Mouse (Mus musculus) brown adipose tissue, adult 24 weeks (tissue): ENCODE data around the gene Rorb. TPM values are rescaled to one million over a fixed set of nuclear protein-coding genes. Genes with fewer than 3 reads are reported as not detected.

Experiments used
- H3K27ac ChIP-seq: fragments of 200-500 bp; replicated peaks from 2 replicates; pipeline ENCODE4 v1.5.1; 2012; ENCODE audit warnings: low read depth, mild to moderate bottlenecking, low read length
- H3K4me1 ChIP-seq: fragments of 200-500 bp; 2 replicates; pipeline ENCODE4 v1.6.1; 2012; ENCODE audit warnings: low read length, mixed read lengths; ENCODE audit not compliant: control insufficient read depth, insufficient read depth, insufficient read length
- H3K4me3 ChIP-seq: fragments of 200-500 bp; 2 replicates; pipeline ENCODE4 v1.5.1; 2012; ENCODE audit warnings: low read depth, mild to moderate bottlenecking, low read length, moderate library complexity; ENCODE audit not compliant: insufficient read depth
- polyA plus RNA-seq: library from polyadenylated mRNA; stranded (reverse); fragments of >200 nt; gene quantifications from 2 replicates; pipeline ENCODE4 v1.2.4, GENCODE M21; 2012; ENCODE audit not compliant: missing spikeins, insufficient read depth, insufficient read length

Gene Rorb
- 0.83 and 1.0 TPM in 2 replicates for polyA plus RNA-seq

- no peak within 1 kb of the TSS for H3K27ac ChIP-seq
- peak within 1 kb of the TSS; percentile 51 for H3K4me3 ChIP-seq
- no peaks in the 10 kb centered on the region for H3K4me1 ChIP-seq
Observed at GRCm38 (mm10) chr19:19110793-19111427, at the start of gene Rorb. Gene Rorb (minus strand): TSS chr19:19111196.

DNA sequence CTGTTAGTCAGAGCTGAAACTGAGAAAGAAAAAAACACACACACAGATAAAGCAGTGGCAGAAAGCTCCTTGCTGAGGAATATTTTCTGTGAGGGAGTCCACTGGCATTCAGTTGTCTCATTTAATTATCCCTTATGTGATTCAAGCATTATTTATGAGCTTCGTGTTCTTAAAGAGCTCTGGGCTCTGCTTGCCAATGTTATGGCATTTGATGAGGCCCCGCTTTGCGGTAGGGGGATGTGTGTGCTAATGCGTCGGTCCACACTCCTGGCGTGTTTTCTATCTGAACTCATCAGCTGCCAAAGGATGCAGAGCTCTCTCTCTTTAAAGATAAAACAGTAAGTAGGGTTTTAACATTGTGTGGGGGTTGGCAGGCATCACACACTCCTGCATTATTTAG lies 37.9 kb upstream of the Rorb start:
- H3K4me1 ChIP-seq = no peaks in the 10 kb centered on the region
- no peak overlapping the region for H3K4me3 ChIP-seq
- no peak overlapping the region for H3K27ac ChIP-seq

DNA sequence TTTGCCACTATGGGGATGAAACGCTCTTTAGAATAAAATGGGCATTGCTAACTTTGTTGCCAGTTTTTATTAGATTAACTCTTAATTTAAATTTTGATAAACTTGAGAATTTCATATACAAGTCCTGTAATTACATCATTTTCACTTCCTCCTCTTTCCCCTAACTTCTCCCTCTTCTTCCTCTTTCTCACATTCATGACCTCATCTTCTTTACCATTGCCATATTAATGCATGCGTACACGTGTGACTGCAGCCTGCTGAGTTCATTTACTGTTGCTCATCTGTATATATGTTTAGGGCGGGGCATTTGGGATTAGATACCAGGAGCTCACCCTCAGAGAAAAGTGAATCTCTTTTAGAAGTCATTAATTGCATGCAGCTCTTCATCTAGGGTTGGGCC lies 33.5 kb upstream of the Rorb start:
- Histone ChIP-seq H3K4me1 (no peaks in the 10 kb centered on the region), H3K4me3 (no peak overlapping the region), H3K27ac (no peak overlapping the region)

- no peak overlapping the region for H3K27ac ChIP-seq
- no peak overlapping the region for H3K4me3 ChIP-seq
- H3K4me1 ChIP-seq = no peaks in the 10 kb centered on the region
Observed at GRCm38 (mm10) chr19:19136856-19137255, 25.9 kb upstream of the Rorb start.

GRCm38 (mm10) chr19:19135838-19136237 lies 24.8 kb upstream of the Rorb start:
- Histone ChIP-seq H3K4me3 (no peak overlapping the region), H3K4me1 (no peaks in the 10 kb centered on the region), H3K27ac (no peak overlapping the region)

GRCm38 (mm10) chr19:19122324-19122723 lies 11.3 kb upstream of the Rorb start:
- no peaks in the 10 kb centered on the region for H3K4me1 ChIP-seq
- H3K27ac ChIP-seq = no peak overlapping the region
- H3K4me3 ChIP-seq = no peak overlapping the region

- Histone ChIP-seq H3K4me1 (no peaks in the 10 kb centered on the region), H3K4me3 (no peak overlapping the region), H3K27ac (no peak overlapping the region)
Observed at GRCm38 (mm10) chr19:19112180-19112579, 1.2 kb upstream of the Rorb start.

DNA sequence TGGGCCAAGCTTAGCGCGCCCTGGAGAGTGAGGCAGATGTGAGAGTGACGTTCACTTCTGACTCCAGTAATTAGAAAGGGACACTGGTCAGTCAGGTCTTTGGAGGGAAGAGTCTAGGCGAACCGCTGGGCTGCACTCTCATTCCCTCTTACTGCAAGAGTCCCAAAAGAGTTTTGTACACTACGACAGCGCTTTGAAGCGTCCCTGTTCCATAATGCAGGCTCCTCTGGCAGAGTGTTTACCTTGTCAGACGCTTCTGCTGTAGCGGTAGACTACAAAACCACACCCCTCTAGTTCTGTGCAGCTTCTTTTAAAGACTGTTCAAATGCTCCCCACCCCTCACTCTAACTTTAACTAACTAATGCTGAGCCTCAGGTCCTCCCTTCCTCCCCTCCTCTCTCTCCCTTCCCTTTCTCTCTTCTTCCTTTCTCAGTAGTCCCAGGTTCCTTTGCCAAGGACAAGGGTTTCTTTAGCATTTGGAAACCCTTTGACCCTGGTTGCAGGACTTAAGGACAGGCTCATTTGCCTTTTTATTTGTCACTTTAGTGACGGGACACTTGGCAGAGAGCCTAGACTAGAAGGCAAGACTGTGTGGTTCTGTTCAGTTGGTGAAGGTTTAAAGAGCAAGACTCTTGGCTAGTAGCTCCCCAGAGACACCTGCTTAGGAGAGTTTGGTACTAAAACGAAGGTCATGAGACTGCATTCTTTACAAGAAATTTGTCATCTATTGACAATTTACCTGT lies 603 bp upstream of the Rorb start:
- Histone ChIP-seq H3K4me3 (peak overlapping the region; percentile 49), H3K27ac (no peak overlapping the region), H3K4me1 (no peaks in the 10 kb centered on the region)

DNA sequence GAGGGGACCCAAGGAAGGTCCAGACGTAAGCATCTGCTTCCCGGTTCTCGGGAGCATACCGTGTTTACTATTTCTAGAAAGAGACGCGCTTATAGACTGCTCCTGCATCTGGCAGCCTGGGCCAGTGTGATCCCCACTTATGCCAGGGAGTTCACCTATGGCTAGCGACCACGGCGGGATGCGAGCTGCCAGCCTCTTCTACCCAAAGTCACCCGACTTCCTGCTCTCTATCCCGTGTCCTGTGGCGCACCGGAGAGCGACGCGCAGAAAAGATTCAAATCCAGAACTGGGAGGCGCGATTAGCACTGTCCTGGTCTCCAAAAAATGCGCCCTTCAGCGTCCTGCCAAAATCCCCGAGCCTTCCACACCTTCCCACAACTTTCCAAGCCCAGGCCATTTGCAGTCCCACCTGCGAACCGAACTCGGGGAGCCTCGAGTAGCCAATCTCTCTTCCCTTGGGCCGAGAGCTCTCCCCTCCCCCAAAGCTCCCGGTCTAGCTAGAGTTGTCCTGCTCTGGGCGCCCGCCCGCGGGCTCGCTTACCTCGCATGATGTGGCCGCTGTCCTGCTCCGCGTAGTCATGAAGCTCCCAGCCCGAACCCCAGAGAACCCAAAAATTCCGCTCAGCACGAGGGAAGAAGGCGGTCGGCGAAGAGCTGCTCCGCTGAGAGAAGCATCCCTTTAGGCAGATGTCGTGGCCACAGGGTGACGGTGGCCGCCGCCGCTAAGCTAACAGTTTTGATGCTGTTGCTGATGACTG lies 806 bp downstream of the Rorb start:
- no peaks in the 10 kb centered on the region for H3K4me1 ChIP-seq
- no peak overlapping the region for H3K27ac ChIP-seq
- H3K4me3 ChIP-seq = peak overlapping the region; percentile 51

DNA sequence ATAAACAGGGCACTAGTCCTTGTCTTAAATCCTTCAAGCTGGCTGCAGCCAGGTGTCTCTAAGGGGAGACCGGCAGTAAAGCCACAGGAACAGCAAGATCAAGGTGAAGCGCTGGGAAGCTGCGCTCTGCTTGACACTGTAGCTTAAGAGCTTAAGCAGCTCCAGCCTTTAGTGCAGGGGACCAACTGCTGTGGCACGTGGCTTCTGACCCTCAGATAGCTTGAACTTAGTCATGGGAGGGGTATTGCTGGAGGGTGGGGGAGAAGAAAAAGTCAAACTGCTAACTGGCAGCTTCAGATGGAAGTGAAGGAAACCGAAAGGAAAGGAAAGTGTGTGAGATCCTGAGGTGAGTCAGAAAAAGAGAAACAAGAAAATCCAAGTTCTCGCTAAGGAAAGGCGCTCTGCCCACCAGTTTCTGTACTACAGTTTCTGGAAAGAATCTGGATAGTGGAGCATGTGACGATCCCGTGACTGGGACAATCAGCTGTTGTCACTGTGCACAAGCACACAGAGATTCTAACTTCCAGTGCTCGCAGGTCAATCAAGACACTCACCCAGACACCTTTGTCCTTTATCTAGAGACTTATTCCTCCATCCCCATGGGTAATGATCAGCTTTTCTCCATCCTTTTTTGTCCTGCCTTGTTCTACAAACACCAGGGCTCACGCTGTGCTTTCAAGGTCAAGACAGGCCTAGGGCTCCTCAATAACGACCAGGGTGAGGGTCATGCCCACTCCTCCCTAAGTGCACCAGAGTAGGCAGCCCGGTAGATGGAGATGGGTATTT lies 2.2 kb downstream of the Rorb start:
- Histone ChIP-seq H3K4me1 (no peaks in the 10 kb centered on the region), H3K27ac (no peak overlapping the region), H3K4me3 (no peak overlapping the region)

- no peak overlapping the region for H3K27ac ChIP-seq
- H3K4me3 ChIP-seq = no peak overlapping the region
- no peaks in the 10 kb centered on the region for H3K4me1 ChIP-seq
Observed at GRCm38 (mm10) chr19:19104581-19104980, 6.4 kb downstream of the Rorb start.

- H3K27ac ChIP-seq = no peak overlapping the region
- no peaks in the 10 kb centered on the region for H3K4me1 ChIP-seq
- H3K4me3 ChIP-seq = no peak overlapping the region
Observed at GRCm38 (mm10) chr19:19097149-19097548, 13.8 kb downstream of the Rorb start.

DNA sequence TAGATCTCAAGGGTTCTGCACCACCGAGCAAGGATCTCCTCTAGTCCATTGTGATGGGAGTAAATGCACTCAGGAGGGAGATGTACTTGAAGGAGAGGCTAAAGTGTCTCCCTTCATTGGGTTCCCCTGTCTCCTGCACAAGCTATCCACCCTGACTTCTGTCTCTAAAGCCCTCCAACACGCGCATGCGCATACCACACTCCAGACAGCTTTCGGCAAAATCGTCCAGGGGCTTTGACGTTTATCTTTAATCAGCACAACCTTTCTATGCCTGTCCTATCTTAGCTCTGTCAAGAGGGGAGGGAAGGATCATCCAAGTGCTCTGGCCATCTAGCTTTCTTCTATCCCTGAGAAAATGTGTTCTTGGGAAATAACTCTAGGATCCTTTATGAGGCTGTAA lies 21.6 kb downstream of the Rorb start:
- Histone ChIP-seq H3K4me1 (no peaks in the 10 kb centered on the region), H3K4me3 (no peak overlapping the region), H3K27ac (no peak overlapping the region)

DNA sequence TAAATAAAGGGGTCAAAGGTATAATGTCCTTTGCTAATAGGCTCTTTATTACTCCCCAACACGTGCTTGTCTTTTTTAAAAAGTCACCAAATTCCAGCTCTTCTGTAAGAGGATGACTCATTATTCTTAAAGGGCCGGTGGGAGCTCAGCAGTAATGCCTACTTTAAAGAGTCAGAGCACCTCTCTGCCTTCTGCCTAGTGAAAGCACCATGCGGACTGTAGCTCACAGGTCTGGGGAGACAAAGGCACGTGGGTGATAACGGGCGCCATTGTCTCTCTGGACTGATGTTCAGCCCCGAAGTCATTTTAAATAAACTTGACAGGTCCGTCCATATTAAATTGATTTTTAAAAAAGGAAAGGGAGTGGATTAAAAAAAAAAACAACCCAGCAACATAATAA lies 33.1 kb downstream of the Rorb start:
- no peaks in the 10 kb centered on the region for H3K4me1 ChIP-seq
- no peak overlapping the region for H3K4me3 ChIP-seq
- H3K27ac ChIP-seq = no peak overlapping the region

DNA sequence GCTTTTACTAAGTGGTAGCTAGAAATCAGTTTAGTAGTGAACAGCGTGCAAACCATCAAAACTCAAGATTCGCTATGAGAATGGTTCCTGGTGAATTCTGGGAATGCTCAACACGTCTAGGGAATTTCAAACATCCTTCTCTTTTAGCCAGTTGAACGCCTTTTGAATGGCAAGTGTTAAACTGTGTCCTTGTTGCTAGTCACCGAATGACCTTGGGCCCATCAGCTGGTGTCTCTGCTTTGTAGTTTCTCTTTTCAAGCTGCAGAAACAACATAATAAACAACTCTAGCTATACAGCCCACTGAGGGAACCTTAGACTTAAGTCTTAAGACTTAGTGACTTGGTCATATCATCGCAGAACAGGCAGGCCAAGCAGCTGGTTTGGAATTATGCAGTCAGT lies 36.2 kb downstream of the Rorb start:
- no peaks in the 10 kb centered on the region for H3K4me1 ChIP-seq
- no peak overlapping the region for H3K4me3 ChIP-seq
- H3K27ac ChIP-seq = no peak overlapping the region
